Mouse (Mus musculus) adipocyte (in vitro differentiated cells): ENCODE results near the gene Hes6.

ENCODE experiments used
- DNase-seq: peaks from one replicate; pipeline ENCODE4 v3.0.0-alpha.2; 2016; ENCODE audit warnings: low spot score

Hes6 gene

GRCm38 (mm10) chr1:91441855-91442254, 28.0 kb upstream of the Hes6 start:
- DNase-seq = no peak

DNA sequence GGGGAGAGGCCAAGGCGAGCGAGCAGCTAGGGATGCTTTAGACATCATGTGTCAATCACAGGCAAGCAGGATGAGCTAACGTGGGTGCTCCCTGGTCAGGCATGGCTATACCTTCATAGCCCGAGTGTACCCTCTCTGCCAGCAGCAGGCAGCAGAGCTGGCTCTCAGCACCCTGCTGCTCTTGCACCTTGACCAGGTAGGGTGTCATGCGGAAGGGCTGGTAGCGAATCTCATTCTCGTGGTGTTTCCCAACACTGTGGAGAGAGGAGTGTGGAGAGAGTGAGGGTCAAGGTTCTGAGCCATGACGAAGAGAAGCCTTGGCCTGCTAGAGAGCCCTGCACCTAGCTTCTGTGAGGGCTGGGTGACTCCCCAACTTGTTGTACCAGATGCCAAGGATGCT, 25.9 kb upstream of the Hes6 start:
- no peak for DNase-seq

DNA sequence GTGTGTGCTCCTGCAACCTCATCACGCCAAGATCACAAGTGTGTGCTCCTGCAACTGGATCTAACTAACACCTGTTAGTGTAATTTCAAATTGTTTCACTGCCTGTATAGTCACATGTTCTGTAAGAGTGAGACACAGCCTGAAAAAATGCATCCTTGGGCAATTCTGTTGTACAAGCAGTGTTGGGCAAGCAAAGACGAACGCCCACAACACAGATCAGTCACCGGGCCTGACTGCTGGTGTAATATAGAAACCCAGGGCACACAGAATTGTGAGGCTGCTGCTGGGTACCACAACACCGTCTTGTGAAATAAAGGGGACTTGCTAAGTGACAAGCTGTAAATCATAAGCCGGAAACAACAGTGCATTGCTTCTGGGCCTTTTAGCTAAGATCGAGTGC, 23.7 kb upstream of the Hes6 start:
- peak; percentile 76 for DNase-seq

DNA sequence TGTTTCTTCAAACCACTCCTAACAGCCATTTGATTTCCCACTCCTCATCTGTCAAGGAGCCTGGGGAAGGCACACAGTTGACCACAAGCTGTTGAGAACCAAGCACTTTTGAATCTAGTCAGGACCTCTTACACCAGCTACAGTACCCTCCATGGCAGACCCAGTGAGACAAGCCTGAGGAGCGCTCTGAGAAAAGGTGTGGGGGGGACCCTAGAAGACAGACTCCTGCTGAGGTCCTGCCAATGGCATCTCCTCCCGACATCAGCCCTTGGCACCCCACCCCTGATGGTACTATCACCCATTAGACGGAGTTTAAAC, 23.2 kb upstream of the Hes6 start:
- DNase-seq = no peak

DNA sequence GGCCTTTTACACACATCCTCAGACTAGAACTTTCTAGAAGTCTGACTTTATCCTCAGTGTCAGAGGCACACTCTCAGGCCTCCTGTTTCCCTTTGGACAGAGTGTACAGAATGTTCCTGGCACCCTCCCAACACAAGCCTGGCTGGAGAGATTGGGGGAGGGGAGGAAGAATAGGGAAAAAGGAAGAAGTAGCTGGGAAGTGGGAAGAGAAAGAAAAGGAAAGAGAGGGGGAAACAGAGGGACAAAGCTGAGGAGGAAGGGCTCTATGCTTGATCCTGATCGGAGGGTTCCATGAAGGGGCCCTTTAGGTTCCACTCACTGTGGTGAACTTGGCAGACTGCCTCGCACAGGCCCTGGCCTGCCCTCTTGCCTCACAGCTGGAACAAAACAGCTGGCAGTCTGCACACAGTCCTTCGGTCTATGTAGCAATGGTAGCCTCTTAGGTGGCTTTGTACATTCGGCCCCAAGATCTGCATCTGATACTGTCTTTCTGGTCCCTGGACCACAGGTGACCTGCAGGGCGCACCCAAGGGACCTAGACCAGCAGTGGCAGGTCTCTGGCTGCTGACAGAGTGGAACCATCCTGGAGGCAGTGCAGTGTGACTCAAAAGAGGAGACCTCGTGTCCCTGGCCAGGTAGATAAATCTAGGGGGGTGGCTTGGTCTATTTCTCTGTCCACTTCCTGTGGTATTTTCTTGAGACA, 22.7 kb upstream of the Hes6 start:
- DNase-seq = peak; percentile 98

DNA sequence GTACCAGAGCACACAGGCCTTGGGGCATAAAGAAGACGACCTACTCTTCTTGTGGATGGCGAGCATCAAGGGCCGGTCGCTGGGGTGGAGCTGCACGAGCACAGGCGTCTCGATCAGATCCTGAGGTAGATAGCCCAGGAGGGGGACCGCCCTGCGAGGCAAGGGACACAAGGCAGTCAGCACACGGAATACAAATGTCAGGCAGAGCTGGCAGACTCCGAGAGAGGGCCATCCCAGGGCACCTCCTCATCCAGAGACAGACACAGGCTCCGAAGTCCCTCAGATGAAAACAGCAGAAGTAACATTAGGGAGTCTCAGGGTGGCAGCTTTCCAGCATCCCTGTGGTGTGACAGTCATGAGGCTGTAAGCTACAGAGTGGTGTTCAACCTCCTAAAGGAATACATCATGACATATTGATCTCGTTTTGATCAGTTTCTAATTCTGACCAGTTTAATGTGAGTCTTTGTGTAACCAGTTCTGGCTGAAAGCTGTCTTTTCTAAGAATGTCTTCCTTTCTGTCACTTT, 21.8 kb upstream of the Hes6 start:
- DNase-seq = no peak

GRCm38 (mm10) chr1:91434905-91435304, 21.1 kb upstream of the Hes6 start:
- DNase-seq = no peak

- DNase-seq = no peak
Observed at GRCm38 (mm10) chr1:91430761-91431160, 16.9 kb upstream of the Hes6 start.

- DNase-seq = no peak
Observed at GRCm38 (mm10) chr1:91429212-91429611, 15.4 kb upstream of the Hes6 start.

- peak; percentile 88 for DNase-seq
Observed at GRCm38 (mm10) chr1:91428614-91429013, 14.8 kb upstream of the Hes6 start.

- no peak for DNase-seq
Observed at GRCm38 (mm10) chr1:91426397-91426796, 12.6 kb upstream of the Hes6 start.

DNA sequence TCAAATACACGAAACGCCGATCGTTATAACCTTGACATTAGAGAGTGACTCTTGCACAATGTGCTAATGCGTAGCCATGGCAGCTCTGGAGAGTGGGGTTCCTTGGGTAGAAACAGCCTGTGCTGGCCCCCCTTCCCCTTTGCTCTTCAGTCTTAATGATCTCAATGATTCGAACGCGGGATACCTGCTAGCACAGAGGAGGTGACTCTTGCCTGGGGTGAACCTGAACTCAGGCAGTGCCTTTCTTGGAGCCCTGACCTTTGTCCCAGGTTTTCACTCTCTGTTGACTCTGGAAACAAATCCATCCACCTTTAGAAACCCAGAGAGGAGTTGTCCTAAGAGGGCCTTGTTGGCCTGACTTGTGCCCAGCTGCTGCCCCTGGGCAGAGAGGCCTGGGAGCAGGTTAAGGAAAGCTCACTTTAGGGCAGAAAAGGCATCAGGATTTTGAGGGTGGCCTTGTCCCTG, 6.8 kb upstream of the Hes6 start:
- no peak for DNase-seq

- DNase-seq = no peak
Observed at GRCm38 (mm10) chr1:91419862-91420600, 6.2 kb upstream of the Hes6 start.

DNA sequence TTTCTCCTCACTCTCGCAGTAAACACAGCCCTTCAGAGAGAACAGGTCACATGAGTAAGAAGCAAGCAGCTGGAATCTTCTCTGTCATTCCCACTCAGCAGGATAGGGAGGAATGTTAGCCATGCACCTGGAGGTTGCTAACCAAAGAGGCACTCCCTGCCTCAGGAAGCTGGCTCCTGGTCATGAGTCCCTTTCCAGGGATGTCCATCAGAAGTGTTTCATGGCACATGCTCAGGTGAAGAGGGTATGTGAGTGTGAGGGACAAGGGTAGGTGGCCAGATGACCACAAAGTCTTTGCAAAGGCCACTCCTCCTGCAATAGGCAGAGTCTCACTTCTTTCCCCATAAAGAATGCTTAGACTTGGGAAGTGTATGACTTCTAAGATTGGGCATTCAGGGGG, 4.2 kb upstream of the Hes6 start:
- no peak for DNase-seq

DNA sequence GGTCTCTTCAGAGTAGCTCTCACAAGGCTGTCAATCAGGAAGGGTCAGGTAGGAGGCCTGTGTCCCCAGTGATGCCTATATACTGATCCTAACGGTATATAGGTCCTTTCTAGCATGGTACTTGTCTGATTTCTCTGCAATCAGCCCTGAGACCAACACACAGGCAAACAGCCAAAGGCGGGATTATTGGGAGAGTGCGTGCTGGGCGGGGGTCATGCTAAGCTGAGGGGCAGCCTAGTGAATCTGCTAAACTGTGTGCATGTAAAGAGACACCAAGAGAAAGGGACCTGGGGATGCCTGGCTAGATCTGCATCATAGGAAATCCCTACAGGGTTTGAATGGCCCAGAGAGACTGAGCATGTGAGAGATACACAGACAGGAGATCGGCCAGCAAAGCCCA, 1.5 kb upstream of the Hes6 start:
- no peak for DNase-seq

GRCm38 (mm10) chr1:91414903-91415302, 1.1 kb upstream of the Hes6 start:
- no peak for DNase-seq

DNA sequence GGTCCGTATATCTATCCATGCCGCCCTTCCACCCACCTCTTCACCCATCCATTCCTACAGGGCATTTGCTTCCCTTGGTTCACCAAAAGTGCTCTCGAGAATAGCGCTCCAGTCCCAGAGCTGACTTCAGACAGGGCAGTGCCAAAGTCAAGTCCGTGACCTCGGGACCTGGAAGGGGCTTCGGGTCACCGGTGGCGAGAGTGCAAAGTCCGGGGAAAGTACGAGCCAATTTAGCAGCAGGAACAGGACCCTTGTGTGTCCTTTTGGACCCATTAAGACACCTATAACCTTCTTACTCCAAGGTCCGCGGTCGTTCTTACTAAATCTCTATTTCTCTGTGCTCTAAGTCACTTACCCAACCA, 321 bp downstream of the Hes6 start:
- DNase-seq = no peak

GRCm38 (mm10) chr1:91413030-91413506, 770 bp downstream of the Hes6 start:
- peak; percentile 88 for DNase-seq

DNA sequence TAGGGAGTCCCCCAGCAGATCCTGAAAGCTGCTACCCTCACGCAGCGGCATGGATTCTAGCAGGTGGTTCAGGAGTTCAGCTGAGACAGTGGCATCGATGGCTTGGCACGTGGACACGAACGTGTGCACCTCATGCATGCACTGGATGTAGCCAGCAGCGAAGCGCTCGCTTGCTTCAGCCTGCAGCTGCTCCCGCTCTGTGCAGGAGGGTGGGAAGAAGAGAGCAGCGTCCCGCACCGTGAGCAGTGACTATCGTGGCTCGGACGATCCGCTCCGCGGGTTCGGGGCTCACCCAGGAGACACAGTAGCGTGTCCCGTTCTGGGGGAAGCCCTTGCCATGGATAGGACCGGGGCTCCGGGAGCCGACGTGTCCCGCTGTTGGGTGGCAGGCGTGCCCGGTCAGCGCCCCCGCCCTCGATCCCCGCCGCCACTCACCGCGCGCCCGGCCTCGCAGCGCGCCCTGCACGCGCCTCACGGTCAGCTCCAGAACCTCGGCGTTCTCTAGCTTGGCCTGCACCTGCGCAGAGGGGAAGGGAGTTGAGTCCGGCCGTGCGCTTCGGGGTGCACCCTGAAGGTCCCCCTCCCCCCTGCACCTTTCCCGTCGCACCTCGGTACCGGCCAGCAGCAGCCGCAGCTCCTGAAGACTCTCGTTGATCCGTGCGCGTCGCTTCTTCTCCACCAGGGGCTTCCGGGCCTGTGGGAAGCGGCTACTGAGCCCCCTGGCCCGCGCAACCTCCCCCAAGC, 1.4 kb downstream of the Hes6 start:
- no peak for DNase-seq

GRCm38 (mm10) chr1:91411631-91412285, 2.1 kb downstream of the Hes6 start:
- DNase-seq = no peak

DNA sequence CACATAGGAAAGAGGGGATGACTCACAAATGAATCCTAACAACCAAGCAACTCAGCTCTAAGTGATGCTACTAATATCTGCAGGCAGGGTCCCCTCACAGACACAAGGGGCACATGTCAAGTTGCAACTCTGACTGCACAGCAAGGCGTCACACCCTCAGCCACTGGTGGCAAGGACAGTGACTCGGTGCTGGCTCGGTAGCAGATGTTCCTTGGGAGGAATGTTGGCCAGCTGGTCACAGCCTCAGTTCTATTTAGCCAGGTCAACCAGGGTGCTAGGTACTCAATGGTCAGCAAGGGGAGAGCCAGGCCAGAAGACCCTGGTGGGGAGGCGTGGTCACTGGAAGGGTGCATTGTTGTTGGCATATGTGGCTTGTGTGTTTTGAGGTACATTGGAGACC, 6.0 kb downstream of the Hes6 start:
- DNase-seq = no peak
